Mouse (Mus musculus): ENCODE measurements at regions not wholly inside any gene's neighbourhood (a gene's known extent, or its start where the extent isn't known, plus 50 kb on each side); places are given as distances from the start of the nearest gene placed in this dataset.

- Histone ChIP-seq H3K9me3 (ENCODE audit: control insufficient read depth, low read length) (no peaks in the 10 kb centered on the region), H3K4me3 (ENCODE audit: low read depth, low read length) (no peak overlapping the region), H3K4me2 (ENCODE audit: low read length) (no peak overlapping the region), H3K27me3 (replicated peaks; ENCODE audit: control insufficient read depth, insufficient read depth, low read length) (no peaks in the 10 kb centered on the region), H3K27ac (ENCODE audit: low read depth) (no peak overlapping the region), H3K4me1 (replicated peaks; ENCODE audit: control insufficient read depth, insufficient read depth, low read length) (no peaks in the 10 kb centered on the region), H3K36me3 (ENCODE audit: control insufficient read depth, insufficient read depth, low read length) (no peaks in the 10 kb centered on the region), H3K9ac (ENCODE audit: low read length) (no peak overlapping the region)
- DNase-seq (ENCODE audit: low spot score): no peak
- no peak for ATAC-seq (replicated peaks; ENCODE audit: low FRiP score, low TSS enrichment, low read depth)
- 84% methylated on average over 2 of the region's 2 CpGs for WGBS
These were observed 363.5 kb upstream of the Zeb2 start for GRCm38 (mm10) chr2:45480671-45481070.

- Histone ChIP-seq H3K4me1 (replicated peaks; ENCODE audit: control insufficient read depth, insufficient read depth, low read length) (no peaks in the 10 kb centered on the region), H3K9ac (ENCODE audit: low read length) (no peak overlapping the region), H3K4me2 (ENCODE audit: low read length) (no peak overlapping the region), H3K4me3 (ENCODE audit: low read depth, low read length) (no peak overlapping the region), H3K27me3 (replicated peaks; ENCODE audit: control insufficient read depth, insufficient read depth, low read length) (no peaks in the 10 kb centered on the region), H3K36me3 (ENCODE audit: control insufficient read depth, insufficient read depth, low read length) (no peaks in the 10 kb centered on the region), H3K9me3 (ENCODE audit: control insufficient read depth, low read length) (no peaks in the 10 kb centered on the region), H3K27ac (ENCODE audit: low read depth) (no peak overlapping the region)
- DNase-seq (ENCODE audit: low spot score): no peak
- ATAC-seq (replicated peaks; ENCODE audit: low FRiP score, low TSS enrichment, low read depth): no peak
These were observed 358.8 kb upstream of the Zeb2 start for GRCm38 (mm10) chr2:45475996-45476395.

DNA sequence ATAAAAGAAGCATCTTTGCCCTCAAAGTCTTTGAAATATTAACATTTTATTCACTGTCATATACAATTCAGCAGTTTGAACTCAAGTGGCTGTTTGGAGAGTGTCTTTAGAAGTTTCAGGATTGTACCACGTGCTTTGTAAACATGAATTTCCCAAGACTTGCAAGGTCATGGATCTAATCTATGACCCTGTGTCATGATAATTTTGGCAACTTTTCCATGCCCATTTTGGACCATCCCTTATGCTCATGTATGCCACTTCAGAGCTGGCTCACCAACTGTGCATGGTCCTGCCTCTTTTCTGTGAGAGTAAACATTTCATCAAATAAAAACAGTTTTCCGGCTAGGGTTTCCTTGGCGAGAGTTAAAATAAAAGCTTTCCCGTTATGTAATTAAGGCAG is 347.1 kb upstream of the Zeb2 start:
- WGBS: 69% methylated on average over 4 of the region's 4 CpGs
- Histone ChIP-seq H3K4me3 (ENCODE audit: low read depth, low read length) (no peak overlapping the region), H3K27ac (ENCODE audit: low read depth) (no peak overlapping the region), H3K4me1 (replicated peaks; ENCODE audit: control insufficient read depth, insufficient read depth, low read length) (no peaks in the 10 kb centered on the region), H3K9ac (ENCODE audit: low read length) (no peak overlapping the region), H3K4me2 (ENCODE audit: low read length) (no peak overlapping the region), H3K36me3 (ENCODE audit: control insufficient read depth, insufficient read depth, low read length) (no peaks in the 10 kb centered on the region), H3K27me3 (replicated peaks; ENCODE audit: control insufficient read depth, insufficient read depth, low read length) (no peaks in the 10 kb centered on the region), H3K9me3 (ENCODE audit: control insufficient read depth, low read length) (no peaks in the 10 kb centered on the region)
- DNase-seq (ENCODE audit: low spot score): no peak
- no peak for ATAC-seq (replicated peaks; ENCODE audit: low FRiP score, low TSS enrichment, low read depth)

- no peak overlapping the region for H3K9ac ChIP-seq (ENCODE audit: low read length)
- H3K4me3 ChIP-seq (ENCODE audit: low read depth, low read length): no peak overlapping the region
- no peak for ATAC-seq (replicated peaks; ENCODE audit: low FRiP score, low TSS enrichment, low read depth)
- H3K9me3 ChIP-seq (ENCODE audit: control insufficient read depth, low read length): no peaks in the 10 kb centered on the region
- DNase-seq (ENCODE audit: low spot score): no peak
- H3K4me1 ChIP-seq (replicated peaks; ENCODE audit: control insufficient read depth, insufficient read depth, low read length): no peaks in the 10 kb centered on the region
- no peak overlapping the region for H3K4me2 ChIP-seq (ENCODE audit: low read length)
- no peaks in the 10 kb centered on the region for H3K36me3 ChIP-seq (ENCODE audit: control insufficient read depth, insufficient read depth, low read length)
- H3K27ac ChIP-seq (ENCODE audit: low read depth): no peak overlapping the region
- H3K27me3 ChIP-seq (replicated peaks; ENCODE audit: control insufficient read depth, insufficient read depth, low read length): no peaks in the 10 kb centered on the region
These were observed 342.2 kb upstream of the Zeb2 start for GRCm38 (mm10) chr2:45459410-45459809.

DNA sequence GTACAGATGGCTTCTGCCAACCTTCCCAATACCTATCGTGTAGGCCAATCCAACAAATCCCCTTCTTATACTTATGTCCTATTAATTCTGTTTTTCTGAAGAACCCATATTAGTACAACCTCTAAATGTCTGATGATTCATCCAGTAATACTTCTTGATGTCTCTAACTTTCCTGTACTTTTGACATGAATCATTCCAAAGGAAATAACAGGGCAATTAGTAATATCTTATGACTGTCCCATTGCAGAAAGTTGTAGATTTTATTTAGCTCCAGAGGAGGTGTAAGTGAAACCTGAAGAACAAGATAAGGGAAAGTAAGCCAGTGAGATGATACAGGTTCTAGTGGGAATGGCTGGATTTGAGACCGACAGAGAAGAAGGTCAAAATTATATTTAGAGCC is 337.6 kb upstream of the Zeb2 start:
- Histone ChIP-seq H3K27ac (ENCODE audit: low read depth) (no peak overlapping the region), H3K27me3 (replicated peaks; ENCODE audit: control insufficient read depth, insufficient read depth, low read length) (no peaks in the 10 kb centered on the region), H3K9ac (ENCODE audit: low read length) (no peak overlapping the region), H3K4me1 (replicated peaks; ENCODE audit: control insufficient read depth, insufficient read depth, low read length) (no peaks in the 10 kb centered on the region), H3K36me3 (ENCODE audit: control insufficient read depth, insufficient read depth, low read length) (no peaks in the 10 kb centered on the region), H3K4me3 (ENCODE audit: low read depth, low read length) (no peak overlapping the region), H3K4me2 (ENCODE audit: low read length) (no peak overlapping the region), H3K9me3 (ENCODE audit: control insufficient read depth, low read length) (no peaks in the 10 kb centered on the region)
- ATAC-seq (replicated peaks; ENCODE audit: low FRiP score, low TSS enrichment, low read depth): no peak
- no peak for DNase-seq (ENCODE audit: low spot score)
- WGBS: 89% methylated on average over 2 of the region's 2 CpGs

- DNase-seq (ENCODE audit: low spot score) (no peak), ATAC-seq (replicated peaks; ENCODE audit: low FRiP score, low TSS enrichment, low read depth) (no peak)
- Histone ChIP-seq H3K4me1 (replicated peaks; ENCODE audit: control insufficient read depth, insufficient read depth, low read length) (no peaks in the 10 kb centered on the region), H3K4me3 (ENCODE audit: low read depth, low read length) (no peak overlapping the region), H3K36me3 (ENCODE audit: control insufficient read depth, insufficient read depth, low read length) (no peaks in the 10 kb centered on the region), H3K27me3 (replicated peaks; ENCODE audit: control insufficient read depth, insufficient read depth, low read length) (no peaks in the 10 kb centered on the region), H3K4me2 (ENCODE audit: low read length) (no peak overlapping the region), H3K9me3 (ENCODE audit: control insufficient read depth, low read length) (no peaks in the 10 kb centered on the region), H3K9ac (ENCODE audit: low read length) (no peak overlapping the region), H3K27ac (ENCODE audit: low read depth) (no peak overlapping the region)
- 78% methylated on average over 4 of the region's 4 CpGs for WGBS
These were observed 322.0 kb upstream of the Zeb2 start for GRCm38 (mm10) chr2:45439146-45439545.

- ATAC-seq (replicated peaks; ENCODE audit: low FRiP score, low TSS enrichment, low read depth): no peak
- DNase-seq (ENCODE audit: low spot score): no peak
- Histone ChIP-seq H3K27me3 (replicated peaks; ENCODE audit: control insufficient read depth, insufficient read depth, low read length) (no peaks in the 10 kb centered on the region), H3K9ac (ENCODE audit: low read length) (no peak overlapping the region), H3K9me3 (ENCODE audit: control insufficient read depth, low read length) (no peaks in the 10 kb centered on the region), H3K4me1 (replicated peaks; ENCODE audit: control insufficient read depth, insufficient read depth, low read length) (no peaks in the 10 kb centered on the region), H3K4me3 (ENCODE audit: low read depth, low read length) (no peak overlapping the region), H3K27ac (ENCODE audit: low read depth) (no peak overlapping the region), H3K4me2 (ENCODE audit: low read length) (no peak overlapping the region), H3K36me3 (ENCODE audit: control insufficient read depth, insufficient read depth, low read length) (no peaks in the 10 kb centered on the region)
- 74% methylated on average over 9 of the region's 9 CpGs for WGBS
These were observed 321.5 kb upstream of the Zeb2 start for GRCm38 (mm10) chr2:45438739-45439138.

- H3K4me2 ChIP-seq (ENCODE audit: low read length): no peak overlapping the region
- H3K4me3 ChIP-seq (ENCODE audit: low read depth, low read length): no peak overlapping the region
- H3K27me3 ChIP-seq (replicated peaks; ENCODE audit: control insufficient read depth, insufficient read depth, low read length): no peaks in the 10 kb centered on the region
- H3K36me3 ChIP-seq (ENCODE audit: control insufficient read depth, insufficient read depth, low read length): no peaks in the 10 kb centered on the region
- 71% methylated on average over 6 of the region's 6 CpGs for WGBS
- no peak overlapping the region for H3K9ac ChIP-seq (ENCODE audit: low read length)
- H3K27ac ChIP-seq (ENCODE audit: low read depth): no peak overlapping the region
- ATAC-seq (replicated peaks; ENCODE audit: low FRiP score, low TSS enrichment, low read depth) (no peak), DNase-seq (ENCODE audit: low spot score) (no peak)
- H3K9me3 ChIP-seq (ENCODE audit: control insufficient read depth, low read length): no peaks in the 10 kb centered on the region
- H3K4me1 ChIP-seq (replicated peaks; ENCODE audit: control insufficient read depth, insufficient read depth, low read length): no peaks in the 10 kb centered on the region
These were observed 318.2 kb upstream of the Zeb2 start for GRCm38 (mm10) chr2:45435261-45435980.

DNA sequence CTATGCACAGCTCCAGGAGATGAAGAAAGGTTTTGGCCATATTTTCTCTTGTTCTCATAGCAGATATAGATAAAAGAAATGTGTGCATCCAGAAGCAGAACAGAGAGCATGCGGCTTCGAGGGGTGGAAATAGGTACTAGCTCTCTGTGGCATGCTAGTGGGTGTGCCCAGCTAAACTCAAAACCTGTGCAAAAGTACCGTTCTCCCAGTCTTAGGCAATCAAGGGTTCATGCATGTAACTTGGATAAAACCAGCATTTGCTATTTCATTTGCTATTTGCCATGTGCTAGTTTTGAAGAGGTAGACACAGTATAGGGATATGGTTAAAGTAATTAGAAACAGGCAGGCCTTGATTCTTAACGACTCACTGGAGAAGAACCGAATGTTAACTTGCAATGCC is 317.6 kb upstream of the Zeb2 start:
- no peak overlapping the region for H3K27ac ChIP-seq (ENCODE audit: low read depth)
- DNase-seq (ENCODE audit: low spot score) (no peak), ATAC-seq (replicated peaks; ENCODE audit: low FRiP score, low TSS enrichment, low read depth) (no peak)
- no peak overlapping the region for H3K4me2 ChIP-seq (ENCODE audit: low read length)
- no peaks in the 10 kb centered on the region for H3K4me1 ChIP-seq (replicated peaks; ENCODE audit: control insufficient read depth, insufficient read depth, low read length)
- H3K27me3 ChIP-seq (replicated peaks; ENCODE audit: control insufficient read depth, insufficient read depth, low read length): no peaks in the 10 kb centered on the region
- H3K9ac ChIP-seq (ENCODE audit: low read length): no peak overlapping the region
- WGBS: 92% methylated on average over 5 of the region's 5 CpGs
- no peak overlapping the region for H3K4me3 ChIP-seq (ENCODE audit: low read depth, low read length)
- no peaks in the 10 kb centered on the region for H3K36me3 ChIP-seq (ENCODE audit: control insufficient read depth, insufficient read depth, low read length)
- no peaks in the 10 kb centered on the region for H3K9me3 ChIP-seq (ENCODE audit: control insufficient read depth, low read length)

Data from intestine, embryonic 14.5 days (tissue).